Mouse (Mus musculus) hematopoietic stem cell, adult 5-6 weeks (primary cell): ENCODE data around the gene Arfip1. TPM values are rescaled to one million over a fixed set of nuclear protein-coding genes. Genes with fewer than 3 reads are reported as not detected.

Experiments used
- total RNA-seq: library from RNA; stranded (forward); fragments of 172-1452, 232-1000 nt; gene quantifications from 2 replicates; pipeline ENCODE4 v1.2.3, GENCODE M21; 2017

Arfip1 gene
- total RNA-seq, 1 experiment from 2014 or later = 53.3 TPM

Other genes with a start within 250 kb of the Arfip1 start
- gene Fhdc1, start 102.2 kb downstream of the Arfip1 start, total RNA-seq = 3.1 and 4.1 TPM in 2 replicates
- not detected in 2 replicates for gene Tigd4, start 10.9 kb upstream of the Arfip1 start, total RNA-seq
- gene Tmem154, start 83.6 kb upstream of the Arfip1 start, total RNA-seq = 8.0 and 18.7 TPM in 2 replicates
- gene Fbxw7, start 232.6 kb upstream of the Arfip1 start, total RNA-seq = 22.4 and 24.4 TPM in 2 replicates